Mouse (Mus musculus) CH12.LX (cell line): ENCODE data around the gene Caskin1. TPM values are rescaled to one million over a fixed set of nuclear protein-coding genes. Genes with fewer than 3 reads are reported as not detected.

ENCODE experiments used
- DNase-seq: peaks from one replicate; pipeline ENCODE4 v3.0.0-alpha.2; 2013; ENCODE audit errors: extremely low read depth
- H3K27ac ChIP-seq: 2 replicates; pipeline ENCODE4 v1.5.1; 2012; ENCODE audit warnings: low read depth, mild to moderate bottlenecking, control low read depth, moderate library complexity; ENCODE audit not compliant: insufficient read depth
- H3K27me3 ChIP-seq: replicated peaks from 2 replicates; pipeline ENCODE3; 2012; ENCODE audit warnings: inconsistent platforms
- H3K36me3 ChIP-seq, 2 experiments: replicated peaks in 1 of 2; 2 replicates each; pipeline versions ENCODE3 to v1.6.1; 2012; ENCODE audit warnings: inconsistent platforms in 1 of 2, low read length in 1 of 2, mild to moderate bottlenecking in 1 of 2, mixed read lengths in 1 of 2, moderate library complexity in 1 of 2; ENCODE audit not compliant: control insufficient read depth in 1 of 2, insufficient read depth in 1 of 2
- H3K4me1 ChIP-seq, 2 experiments: 2 replicates each; pipeline ENCODE4 v1.6.1; 2012; ENCODE audit warnings: inconsistent platforms in 1 of 2, moderate library complexity in 1 of 2; ENCODE audit not compliant: insufficient read depth in 2 of 2, control insufficient read depth in 1 of 2
- H3K4me2 ChIP-seq: 2 replicates; pipeline ENCODE4 v1.6.1; 2012; ENCODE audit warnings: low read depth, mild to moderate bottlenecking, control low read depth; ENCODE audit not compliant: poor library complexity, insufficient read depth, severe bottlenecking
- H3K4me3 ChIP-seq, 3 experiments: fragments of 150-350 bp in 1 of 3; sonication (generic) in 1 of 3; replicated peaks in 1 of 3; 2 replicates each; pipeline versions ENCODE3 to v1.5.1; 2011 to 2012; ENCODE audit warnings: low read depth in 2 of 3, low read length in 2 of 3, mild to moderate bottlenecking in 2 of 3, moderate library complexity in 2 of 3, control low read depth in 1 of 3, improper control_type of control experiment in 1 of 3, inconsistent platforms in 1 of 3, mixed read lengths in 1 of 3; ENCODE audit not compliant: poor library complexity in 1 of 3
- H3K79me2 ChIP-seq: replicated peaks from 2 replicates; pipeline ENCODE4 v1.6.1; 2012; ENCODE audit warnings: mild to moderate bottlenecking, moderate library complexity; ENCODE audit not compliant: control insufficient read depth, poor library complexity, insufficient read depth, severe bottlenecking; ENCODE audit errors: extremely low read depth
- H3K9ac ChIP-seq: 2 replicates; pipeline ENCODE4 v1.6.1; 2012; ENCODE audit warnings: low read depth, mild to moderate bottlenecking, control low read depth, moderate library complexity; ENCODE audit not compliant: insufficient read depth
- H3K9me3 ChIP-seq: replicated peaks from 2 replicates; pipeline ENCODE3; 2012; ENCODE audit warnings: low read length, inconsistent platforms, mixed read lengths
- CHD2 ChIP-seq: IDR thresholded peaks from 2 replicates; pipeline ENCODE4 v1.6.1; 2011; ENCODE audit warnings: low read length, improper control_type of control experiment
- ELF1 ChIP-seq: IDR thresholded peaks from 2 replicates; pipeline ENCODE4 v1.6.1; 2014; ENCODE audit warnings: low read depth, mild to moderate bottlenecking, inconsistent platforms, low read length, improper control_type of control experiment
- EP300 ChIP-seq: IDR thresholded peaks from 2 replicates; pipeline ENCODE4 v1.6.1; 2011; ENCODE audit warnings: low read length, improper control_type of control experiment
- ETS1 ChIP-seq: conservative IDR thresholded peaks from 2 replicates; pipeline ENCODE4 v1.6.1; 2012; ENCODE audit warnings: low read depth, mild to moderate bottlenecking, inconsistent platforms, low read length, improper control_type of control experiment, moderate library complexity
- HCFC1 ChIP-seq: IDR thresholded peaks from 2 replicates; pipeline ENCODE4 v1.6.1; 2012; ENCODE audit warnings: low read depth, mild to moderate bottlenecking, inconsistent platforms, low read length, improper control_type of control experiment
- IRF4 ChIP-seq: IDR thresholded peaks from 2 replicates; pipeline ENCODE4 v1.6.1; 2014; ENCODE audit warnings: low read depth, mild to moderate bottlenecking, inconsistent platforms, low read length, improper control_type of control experiment
- MAX ChIP-seq: IDR thresholded peaks from 2 replicates; pipeline ENCODE4 v1.6.1; 2011; ENCODE audit warnings: low read length, improper control_type of control experiment
- MAZ ChIP-seq: IDR thresholded peaks from 2 replicates; pipeline ENCODE4 v1.6.1; 2012; ENCODE audit warnings: low read depth, mild to moderate bottlenecking, inconsistent platforms, low read length, improper control_type of control experiment, moderate library complexity
- MEF2A ChIP-seq: IDR thresholded peaks from 2 replicates; pipeline ENCODE4 v1.6.1; 2014; ENCODE audit warnings: low read depth, mild to moderate bottlenecking, inconsistent platforms, low read length, improper control_type of control experiment, borderline replicate concordance
- MXI1 ChIP-seq: IDR thresholded peaks from 2 replicates; pipeline ENCODE4 v1.6.1; 2011; ENCODE audit warnings: mild to moderate bottlenecking, low read depth, low read length, improper control_type of control experiment
- MYC ChIP-seq: IDR thresholded peaks from 2 replicates; pipeline ENCODE4 v1.6.1; 2011; ENCODE audit warnings: low read depth, mild to moderate bottlenecking, improper control_type of control experiment, low read length
- NRF1 ChIP-seq: IDR thresholded peaks from 2 replicates; pipeline ENCODE4 v1.6.1; 2014; ENCODE audit warnings: low read depth, mild to moderate bottlenecking, inconsistent platforms, low read length, improper control_type of control experiment, moderate library complexity
- POLR2A ChIP-seq: IDR thresholded peaks from 2 replicates; pipeline ENCODE4 v1.6.1; 2011; ENCODE audit warnings: low read depth, mild to moderate bottlenecking, improper control_type of control experiment, low read length
- POLR2AphosphoS2 ChIP-seq: IDR thresholded peaks from 2 replicates; pipeline ENCODE4 v1.6.1; 2011; ENCODE audit warnings: low read depth, low read length, improper control_type of control experiment
- SMC3 ChIP-seq: IDR thresholded peaks from 2 replicates; pipeline ENCODE4 v1.6.1; 2011; ENCODE audit warnings: low read depth, low read length, improper control_type of control experiment
- TBP ChIP-seq: conservative IDR thresholded peaks from 2 replicates; pipeline ENCODE4 v1.6.1; 2011; ENCODE audit warnings: low read depth, low read length, improper control_type of control experiment
- dilution Hi-C: fragments of 300-500 bp; cut with MboI; formaldehyde crosslinking; loops from 2 replicates; pipeline ENCODE4 v1.14.3; 2020; ENCODE audit warnings: low sequenced_read_pairs; ENCODE audit not compliant: extremely low pct_unique_long_range_greater_than_20kb, extremely low pct_ligation_motif_present
- in situ Hi-C: fragments of 300-500 bp; cut with MboI; formaldehyde crosslinking; loops from 3 replicates; pipeline ENCODE4 v1.14.3; 2019; ENCODE audit warnings: low sequenced_read_pairs, low pct_ligation_motif_present, low pct_unique_long_range_greater_than_20kb, mixed read lengths
- polyA plus RNA-seq: library from polyadenylated mRNA; unstranded; fragments of >175 nt; gene quantifications from 2 replicates; pipeline ENCODE4 v1.2.1, GENCODE M21; 2012; ENCODE audit warnings: low read depth; ENCODE audit not compliant: insufficient read length
- total RNA-seq, 2 experiments: library from RNA; depleted of rRNA; stranded (reverse); fragments of 300-350 nt in 1 of 2; fragments of >200 nt in 1 of 2; gene quantifications; 2 replicates each; pipeline ENCODE4 v1.2.3; 2012 to 2014

Caskin1 gene
- total and polyA plus RNA-seq, 3 experiments, result 0.08 to 0.71 TPM; not detected in 1

- TF ChIP-seq POLR2AphosphoS2 (no peak), CHD2 (no peak), POLR2A (no peak), HCFC1 (no peak), MXI1 (no peak)
- DNase-seq, result no peak
- no peaks in the 10 kb centered on the region for H3K9me3 ChIP-seq
- dilution Hi-C loops (no loop called here), in situ Hi-C loops (no loop called here)
- H3K4me2 ChIP-seq, result no peak overlapping the region
- no peaks in the 10 kb centered on the region for H3K27me3 ChIP-seq
- H3K36me3 ChIP-seq, result peaks cover 89 to 100% of the 10 kb centered on the region in 2 experiments
- no peaks in the 10 kb centered on the region for H3K79me2 ChIP-seq
- H3K9ac ChIP-seq, result no peak overlapping the region
- H3K27ac ChIP-seq, result no peak overlapping the region
- H3K4me3 ChIP-seq, result no peak overlapping the region
- peaks cover 0 to 19% of the 10 kb centered on the region in 2 experiments; a peak in 2 of 4 replicates for H3K4me1 ChIP-seq
Observed at GRCm38 (mm10) chr17:24443409-24443808, 45.0 kb upstream of the Caskin1 start.

GRCm38 (mm10) chr17:24446590-24446989 lies 41.8 kb upstream of the Caskin1 start:
- peaks cover 88 to 99% of the 10 kb centered on the region in 2 experiments for H3K36me3 ChIP-seq
- no peak for DNase-seq
- H3K27me3 ChIP-seq, result no peaks in the 10 kb centered on the region
- no peak for TF ChIP-seq SMC3
- TF ChIP-seq MYC, result no peak
- no peak for TF ChIP-seq POLR2A
- TF ChIP-seq NRF1, result no peak
- no peak for TF ChIP-seq POLR2AphosphoS2
- TF ChIP-seq MEF2A, result no peak
- no peak for TF ChIP-seq ETS1
- TF ChIP-seq TBP, result no peak
- TF ChIP-seq IRF4, result no peak
- TF ChIP-seq MAX, result no peak
- no peak for TF ChIP-seq EP300
- no peak for TF ChIP-seq MAZ
- TF ChIP-seq ELF1, result no peak
- dilution Hi-C loops (no loop called here), in situ Hi-C loops (no loop called here)
- no peaks in the 10 kb centered on the region for H3K9me3 ChIP-seq
- 0 out of 2 replicates have a peak, but pooled peaks cover 1% of the 10 kb centered on the region for H3K79me2 ChIP-seq
- no peak overlapping the region for H3K4me3 ChIP-seq
- no peak overlapping the region for H3K9ac ChIP-seq
- peaks cover 3 to 27% of the 10 kb centered on the region in 2 experiments; a peak in 3 of 4 replicates for H3K4me1 ChIP-seq
- no peak overlapping the region for H3K4me2 ChIP-seq
- H3K27ac ChIP-seq, result no peak overlapping the region
